Mouse (Mus musculus) stomach, postnatal 0 days (tissue): ENCODE measurements around the gene Cep152.

ENCODE experiments used
- CTCF ChIP-seq: IDR thresholded peaks from 2 replicates; pipeline ENCODE4 v1.5.1; 2016; ENCODE audit warnings: antibody characterized with exemption, low read depth, mild to moderate bottlenecking, moderate library complexity
- EP300 ChIP-seq: optimal IDR thresholded peaks from 2 replicates; pipeline ENCODE3; 2016; ENCODE audit warnings: antibody characterized with exemption

- TF ChIP-seq CTCF = no peak
- TF ChIP-seq EP300 = no peak
Observed at GRCm38 (mm10) chr2:125606220-125606845, 18.6 kb downstream of the Cep152 start.
